20 mouse cellular contexts compared by ENCODE assay signal in the genomic region with DNA sequence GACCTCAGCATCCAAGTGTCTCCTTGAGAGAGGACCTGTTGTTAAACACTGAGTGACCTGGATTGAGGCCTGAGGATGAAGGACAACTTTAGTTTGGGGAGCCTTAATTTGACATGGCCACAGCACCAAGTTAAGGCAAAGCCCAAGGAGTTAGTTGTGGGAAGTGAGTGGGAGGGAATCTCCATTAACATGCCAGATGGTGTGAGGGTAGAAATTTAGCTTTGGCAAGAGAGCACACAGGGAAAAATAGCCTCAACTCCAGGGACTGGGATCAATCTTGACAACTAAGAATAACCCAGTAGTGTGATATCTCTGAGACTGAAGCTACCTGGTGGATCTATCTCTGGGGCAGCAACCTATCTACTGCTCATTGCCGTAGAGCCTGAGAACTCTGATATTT.
DNase-seq lines count a peak whose midpoint lies in the region; ATAC-seq lines count a peak whose summit lies in the region.
"Had no signal": no experiment of that assay in that cellular context is flagged by ENCODE, and none has a peak within 500 bp of the region (broad histone marks: within the 10 kb centered on the region; RNA-seq: fewer than 3 reads in every experiment).

No protein-coding gene starts in this region.

- H3K4me1 ChIP-seq in heart, embryonic 12.5 days (replicated peaks) = no peaks in the 10 kb centered on the region
- no peaks in the 10 kb centered on the region for H3K4me1 ChIP-seq in liver, embryonic 11.5 days (replicated peaks; ENCODE audit: control insufficient read depth, insufficient read depth, low read length)
- H3K4me1 ChIP-seq: embryonic facial prominence, embryonic 15.5 days; forebrain, embryonic 10.5 days; forebrain, embryonic 15.5 days; heart, embryonic 13.5 days; hindbrain, embryonic 15.5 days had no signal

- no peaks in the 10 kb centered on the region for H3K36me3 ChIP-seq in heart, embryonic 12.5 days
- no peaks in the 10 kb centered on the region for H3K36me3 ChIP-seq in liver, embryonic 11.5 days (ENCODE audit: control insufficient read depth, insufficient read depth, low read length)
- H3K36me3 ChIP-seq: embryonic facial prominence, embryonic 15.5 days; forebrain, embryonic 10.5 days; forebrain, embryonic 15.5 days; heart, embryonic 13.5 days; hindbrain, embryonic 15.5 days had no signal

- intact Hi-C loops in left cerebral cortex, postnatal 36 days (cut with DNase I) = no loop called here

- H3K27ac ChIP-seq in heart, embryonic 12.5 days (ENCODE audit: poor library complexity, severe bottlenecking) = no peak overlapping the region
- no peak overlapping the region for H3K27ac ChIP-seq in liver, embryonic 11.5 days (ENCODE audit: low read depth, low read length)
- H3K27ac ChIP-seq: embryonic facial prominence, embryonic 15.5 days; forebrain, embryonic 10.5 days; forebrain, embryonic 15.5 days; heart, embryonic 13.5 days; hindbrain, embryonic 15.5 days had no signal

- no peak for ATAC-seq in heart, embryonic 12.5 days (ENCODE audit: insufficient number of reproducible peaks, low FRiP score)
- ATAC-seq in liver, embryonic 11.5 days (replicated peaks; ENCODE audit: low FRiP score) = no peak
- ATAC-seq: forebrain, embryonic 15.5 days had no signal

- WGBS in heart, embryonic 12.5 days = 90% methylated on average over 1 of the region's 1 CpGs
- 62% methylated on average over 1 of the region's 1 CpGs for WGBS in liver, embryonic 11.5 days

- no peaks in the 10 kb centered on the region for H3K9me3 ChIP-seq in heart, embryonic 12.5 days (replicated peaks)
- H3K9me3 ChIP-seq in liver, embryonic 11.5 days (ENCODE audit: control insufficient read depth, low read length) = no peaks in the 10 kb centered on the region
- H3K9me3 ChIP-seq: embryonic facial prominence, embryonic 15.5 days; forebrain, embryonic 10.5 days; forebrain, embryonic 15.5 days; heart, embryonic 13.5 days; hindbrain, embryonic 15.5 days had no signal

- no peak overlapping the region for H3K9ac ChIP-seq in heart, embryonic 12.5 days
- no peak overlapping the region for H3K9ac ChIP-seq in liver, embryonic 11.5 days (ENCODE audit: low read depth, low read length)
- H3K9ac ChIP-seq: embryonic facial prominence, embryonic 15.5 days; forebrain, embryonic 15.5 days; heart, embryonic 13.5 days; hindbrain, embryonic 15.5 days had no signal

- peak; percentile 60 for DNase-seq in heart, adult 11 months
- peak; percentile 29 for DNase-seq in right cerebral cortex, adult 18-20 months
- DNase-seq in right cerebral cortex, postnatal 10 days (ENCODE audit: low spot score in 2 of 2) = no peak
- peak; percentile 12 to 26 for DNase-seq in left cerebral cortex, postnatal 36 days (ENCODE audit: low spot score in 2 of 2)
- DNase-seq in liver, embryonic 11.5 days (ENCODE audit: low spot score) = no peak
- DNase-seq: adrenal gland, adult 8-10 months; adrenal gland, postnatal 36 days; cerebellum, adult 11 months; cerebellum, adult 8-10 months; cerebellum, postnatal 14 days; embryo, embryonic 11 days; gastrocnemius, postnatal 14 days; heart, postnatal 36 days had no signal

- H3K4me3 ChIP-seq in heart, embryonic 12.5 days = no peak overlapping the region
- no peak overlapping the region for H3K4me3 ChIP-seq in liver, embryonic 11.5 days (ENCODE audit: low read depth, low read length)
- H3K4me3 ChIP-seq: embryonic facial prominence, embryonic 15.5 days; erythroblast, embryonic 14.5 days; forebrain, embryonic 10.5 days; forebrain, embryonic 15.5 days; heart, embryonic 13.5 days; hindbrain, embryonic 15.5 days had no signal

- no peak overlapping the region for H3K4me2 ChIP-seq in heart, embryonic 12.5 days
- no peak overlapping the region for H3K4me2 ChIP-seq in liver, embryonic 11.5 days
- H3K4me2 ChIP-seq: embryonic facial prominence, embryonic 15.5 days; forebrain, embryonic 15.5 days; heart, embryonic 13.5 days; hindbrain, embryonic 15.5 days had no signal

- no peaks in the 10 kb centered on the region for H3K27me3 ChIP-seq in heart, embryonic 12.5 days (replicated peaks)
- H3K27me3 ChIP-seq in liver, embryonic 11.5 days (replicated peaks; ENCODE audit: control insufficient read depth, insufficient read depth, low read length) = no peaks in the 10 kb centered on the region
- H3K27me3 ChIP-seq: embryonic facial prominence, embryonic 15.5 days; forebrain, embryonic 15.5 days; heart, embryonic 13.5 days; hindbrain, embryonic 15.5 days had no signal

Comparison
In these comparisons a context has a peak if more than half of its experiments do, and no peak if none do; other contexts are left out.
1. DNase-seq: peak in heart, adult 11 months (single experiment), right cerebral cortex, adult 18-20 months (single experiment) and left cerebral cortex, postnatal 36 days (2 of 2); none in right cerebral cortex, postnatal 10 days (0 of 2) and liver, embryonic 11.5 days (single experiment).